Mouse (Mus musculus): ENCODE data around the gene Olfr541.

DNA sequence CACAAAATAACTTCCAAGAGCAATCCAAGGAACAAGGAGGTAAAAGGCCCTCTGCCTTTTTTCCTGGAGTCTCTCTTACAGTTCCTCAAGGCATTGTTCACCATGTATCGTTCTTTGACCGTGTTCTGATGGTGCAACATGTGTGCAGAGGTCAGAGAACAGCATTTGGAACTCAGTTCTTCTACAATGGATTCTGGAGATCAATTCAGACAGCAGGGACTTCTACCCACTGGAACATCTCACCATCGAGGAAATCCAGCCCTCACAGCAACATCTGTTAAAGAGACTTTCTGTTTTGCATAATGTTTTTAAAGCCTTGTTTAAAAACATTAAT lies 51.7 kb downstream of the Olfr541 start:
- TF ChIP-seq POLR2A (IDR thresholded peaks at IDR 0.05; ENCODE audit: borderline replicate concordance, insufficient read depth, low read length) (no peak), CTCF (IDR thresholded peaks at IDR 0.05; ENCODE audit: borderline replicate concordance, insufficient read depth, low read depth, low read length) (no peak)

Measured in cerebellum, adult 2 months (tissue).